Comparison of ENCODE assay signal across 11 mouse cellular contexts in genomic region chr2:66043441-66044404, GRCm38 (mm10).
DNase-seq lines count a peak whose midpoint lies in the region; ATAC-seq lines count a peak whose summit lies in the region.
"Had no signal": no experiment of that assay in that cellular context is flagged by ENCODE, and none has a peak within 500 bp of the region (broad histone marks: within the 10 kb centered on the region; RNA-seq: fewer than 3 reads in every experiment).

No protein-coding gene starts in this region.

- H3K36me3 ChIP-seq in embryonic facial prominence, embryonic 12.5 days = no peaks in the 10 kb centered on the region
- no peaks in the 10 kb centered on the region for H3K36me3 ChIP-seq in hindbrain, embryonic 14.5 days (replicated peaks; ENCODE audit: control insufficient read depth, insufficient read depth)
- H3K36me3 ChIP-seq: lung, embryonic 15.5 days had no signal

- no peaks in the 10 kb centered on the region for H3K4me1 ChIP-seq in embryonic facial prominence, embryonic 12.5 days
- peaks cover 11% of the 10 kb centered on the region for H3K4me1 ChIP-seq in hindbrain, embryonic 14.5 days (replicated peaks; ENCODE audit: control insufficient read depth, insufficient read depth, low read length)
- H3K4me1 ChIP-seq: lung, embryonic 15.5 days had no signal

- H3K4me2 ChIP-seq in embryonic facial prominence, embryonic 12.5 days (replicated peaks) = no peak overlapping the region
- peak overlapping the region; percentile 24 for H3K4me2 ChIP-seq in hindbrain, embryonic 14.5 days (replicated peaks)
- H3K4me2 ChIP-seq: lung, embryonic 15.5 days had no signal

- peak; percentile 70 for DNase-seq in embryo, embryonic 10 days (ENCODE audit: low spot score)
- DNase-seq in hindbrain, embryonic 14.5 days (ENCODE audit: low spot score) = peak; percentile 66
- peak; percentile 52 for DNase-seq in neural tube, embryonic 10.5 days (ENCODE audit: extremely low spot score, low spot score)
- DNase-seq in kidney, adult 9 months = no peak
- no peak for DNase-seq in frontal cortex, postnatal 10 days (ENCODE audit: low spot score in 2 of 2)
- DNase-seq: cerebellum, postnatal 36 days; gastrocnemius, postnatal 14 days; thymus, postnatal 36 days had no signal

- H3K27me3 ChIP-seq in embryonic facial prominence, embryonic 12.5 days = no peaks in the 10 kb centered on the region
- no peaks in the 10 kb centered on the region for H3K27me3 ChIP-seq in hindbrain, embryonic 14.5 days (ENCODE audit: control insufficient read depth, insufficient read depth, low read length)
- H3K27me3 ChIP-seq: lung, embryonic 15.5 days had no signal

- H3K27ac ChIP-seq in embryonic facial prominence, embryonic 12.5 days = no peak overlapping the region
- H3K27ac ChIP-seq in hindbrain, embryonic 14.5 days = peak overlapping the region; percentile 74
- H3K27ac ChIP-seq: lung, embryonic 15.5 days had no signal

- ATAC-seq in embryonic facial prominence, embryonic 12.5 days (ENCODE audit: insufficient number of reproducible peaks, insufficient read depth, low FRiP score, low TSS enrichment) = peak; percentile 71; the same call in 1 of the 2 replicates
- ATAC-seq in hindbrain, embryonic 14.5 days (ENCODE audit: low FRiP score) = peak; percentile 93
- ATAC-seq in CD4-positive, CD25-positive, alpha-beta regulatory T cell, adult 4 months = no peak

- 59% methylated on average over 17 of the region's 17 CpGs for WGBS in embryonic facial prominence, embryonic 12.5 days
- WGBS in hindbrain, embryonic 14.5 days = 18% methylated on average over 17 of the region's 17 CpGs

- no peak overlapping the region for H3K9ac ChIP-seq in embryonic facial prominence, embryonic 12.5 days
- peak overlapping the region; percentile 6; the same call in 1 of the 2 replicates for H3K9ac ChIP-seq in hindbrain, embryonic 14.5 days
- H3K9ac ChIP-seq: lung, embryonic 15.5 days had no signal

- no peak overlapping the region for H3K4me3 ChIP-seq in embryonic facial prominence, embryonic 12.5 days
- no peak overlapping the region for H3K4me3 ChIP-seq in hindbrain, embryonic 14.5 days (replicated peaks; ENCODE audit: low read length)
- H3K4me3 ChIP-seq: lung, embryonic 15.5 days had no signal

- no peaks in the 10 kb centered on the region for H3K9me3 ChIP-seq in embryonic facial prominence, embryonic 12.5 days
- H3K9me3 ChIP-seq in hindbrain, embryonic 14.5 days (ENCODE audit: control insufficient read depth, low read length) = no peaks in the 10 kb centered on the region
- H3K9me3 ChIP-seq: lung, embryonic 15.5 days had no signal

Comparison
In these comparisons a context has a peak if more than half of its experiments do, and no peak if none do; other contexts are left out.
1. DNase-seq: peak in embryo, embryonic 10 days (single experiment), hindbrain, embryonic 14.5 days (single experiment) and neural tube, embryonic 10.5 days (single experiment); none in kidney, adult 9 months (single experiment) and frontal cortex, postnatal 10 days (0 of 2).